Mouse (Mus musculus) spleen, adult 2 months (tissue): ENCODE measurements at regions not wholly inside any gene's neighbourhood (a gene's known extent, or its start where the extent isn't known, plus 50 kb on each side); places are given as distances from the start of the nearest gene placed in this dataset.

ENCODE experiments used
- CTCF ChIP-seq: fragments of 200-500 bp; IDR thresholded peaks from 2 replicates; pipeline ENCODE4 v1.5.1; 2011; ENCODE audit warnings: mild to moderate bottlenecking, inconsistent platforms; ENCODE audit not compliant: insufficient read depth, insufficient read length, insufficient replicate concordance; ENCODE audit errors: extremely low read depth
- POLR2A ChIP-seq: fragments of 200-500 bp; IDR thresholded peaks from 2 replicates; pipeline ENCODE4 v1.6.1; 2011; ENCODE audit warnings: low read depth, low read length, inconsistent platforms

DNA sequence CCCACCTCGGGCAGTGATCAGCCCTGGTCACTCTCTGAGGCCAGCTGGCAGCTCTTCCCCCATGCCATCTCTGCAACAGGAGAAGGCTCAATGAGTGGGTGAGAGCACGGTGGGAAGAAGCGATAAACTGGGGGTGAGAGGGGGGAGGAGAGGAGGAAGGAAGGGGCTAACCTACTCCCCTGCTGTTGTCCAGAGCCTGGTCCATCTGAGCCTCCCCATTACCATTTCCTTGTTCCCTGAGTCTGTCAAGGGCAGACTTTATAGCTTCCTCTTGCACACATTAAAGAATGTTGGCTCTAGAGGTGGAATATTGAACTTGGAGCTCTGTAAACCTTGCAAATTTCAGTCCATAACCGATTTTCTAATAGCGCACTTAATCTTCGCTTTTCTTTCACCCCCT lies 136.8 kb downstream of the Mtx2 start:
- no peak for TF ChIP-seq CTCF
- no peak for TF ChIP-seq POLR2A
